Mouse (Mus musculus): ENCODE measurements around the gene T2. TPM values are rescaled to one million over a fixed set of nuclear protein-coding genes. Genes with fewer than 3 reads are reported as not detected.

T2 gene
- total RNA-seq, 2 experiments from 2014 or later, result 0.32 to 0.70 TPM

- intact Hi-C loops (cut with DNase I), result no loop called here
- no peak for DNase-seq
Measured at GRCm38 (mm10) chr17:8408589-8409295, 53.0 kb downstream of the T2 start.

GRCm38 (mm10) chr17:8410330-8410729 is 54.5 kb downstream of the T2 start:
- intact Hi-C loops (cut with DNase I), result no loop called here

GRCm38 (mm10) chr17:8413656-8414055 is 57.9 kb downstream of the T2 start:
- DNase-seq, result no peak
- intact Hi-C loops (cut with DNase I), result no loop called here

More at GRCm38 (mm10) chr17:8410330-8410729, 54.5 kb downstream of the T2 start:
- no peak for DNase-seq

GRCm38 (mm10) chr17:8415533-8415932 is 59.7 kb downstream of the T2 start:
- intact Hi-C loops (cut with DNase I), result no loop called here
- no peak for DNase-seq

- DNase-seq, result no peak
- intact Hi-C loops (cut with DNase I), result no loop called here
Measured at GRCm38 (mm10) chr17:8416865-8417264, 61.1 kb downstream of the T2 start.

- intact Hi-C loops (cut with DNase I), result no loop called here
- DNase-seq, result no peak
Measured at GRCm38 (mm10) chr17:8420739-8421138, 64.9 kb downstream of the T2 start.

- intact Hi-C loops (cut with DNase I), result no loop called here
- no peak for DNase-seq
Measured at GRCm38 (mm10) chr17:8421517-8421916, 65.7 kb downstream of the T2 start.

GRCm38 (mm10) chr17:8423283-8423682 is 67.5 kb downstream of the T2 start:
- intact Hi-C loops (cut with DNase I), result no loop called here
- peak; percentile 56 for DNase-seq

GRCm38 (mm10) chr17:8429436-8429835 is 73.6 kb downstream of the T2 start:
- no peak for DNase-seq
- intact Hi-C loops (cut with DNase I), result no loop called here

GRCm38 (mm10) chr17:8429896-8430295 is 74.1 kb downstream of the T2 start:
- intact Hi-C loops (cut with DNase I), result no loop called here
- no peak for DNase-seq

- intact Hi-C loops (cut with DNase I), result no loop called here
- no peak for DNase-seq
Measured at GRCm38 (mm10) chr17:8432179-8432800, 76.5 kb downstream of the T2 start.

GRCm38 (mm10) chr17:8433121-8433977 is 77.6 kb downstream of the T2 start:
- DNase-seq, result no peak
- intact Hi-C loops (cut with DNase I), result no loop called here

- intact Hi-C loops (cut with DNase I), result no loop called here
Measured at GRCm38 (mm10) chr17:8433978-8434960, 78.5 kb downstream of the T2 start, which contains the start of gene T. T (plus strand) TSS chr17:8434423.

GRCm38 (mm10) chr17:8436184-8436583 is 80.4 kb downstream of the T2 start:
- DNase-seq, result no peak
- intact Hi-C loops (cut with DNase I), result no loop called here

More at GRCm38 (mm10) chr17:8433978-8434960, 78.5 kb downstream of the T2 start, which contains the start of gene T:
- DNase-seq, result no peak

GRCm38 (mm10) chr17:8444062-8444461 is 88.3 kb downstream of the T2 start:
- no peak for DNase-seq
- intact Hi-C loops (cut with DNase I), result no loop called here

- DNase-seq, result peak; percentile 38
- intact Hi-C loops (cut with DNase I), result no loop called here
Measured at GRCm38 (mm10) chr17:8447676-8448192, 91.9 kb downstream of the T2 start.

- no peak for DNase-seq
- intact Hi-C loops (cut with DNase I), result no loop called here
Measured at GRCm38 (mm10) chr17:8448324-8448723, 92.5 kb downstream of the T2 start.

GRCm38 (mm10) chr17:8455196-8455595 is 99.4 kb downstream of the T2 start:
- DNase-seq, result no peak
- intact Hi-C loops (cut with DNase I), result no loop called here

- intact Hi-C loops (cut with DNase I), result no loop called here
- no peak for DNase-seq
Measured at GRCm38 (mm10) chr17:8455601-8456000, 99.8 kb downstream of the T2 start.
